8 mouse cellular contexts compared by ENCODE assay signal in genomic region chr10:119692284-119692890, GRCm38 (mm10).
DNase-seq lines count a peak whose midpoint lies in the region; ATAC-seq and TF ChIP-seq lines count a peak whose summit lies in the region.

No protein-coding gene starts in this region.

- TF ChIP-seq EP300 in ES-Bruce4 (IDR thresholded peaks at IDR 0.05; ENCODE audit: insufficient read depth, low read depth, low read length), result no peak

- intact Hi-C loops in heart, postnatal 36 days (cut with DNase I), result no loop called here

- H3K9me3 ChIP-seq in ES-Bruce4 (replicated peaks; ENCODE audit: control insufficient read depth, insufficient read depth, low read length, poor library complexity, severe bottlenecking), result no peaks in the 10 kb centered on the region
- H3K9me3 ChIP-seq in embryonic facial prominence, embryonic 15.5 days (replicated peaks), result no peaks in the 10 kb centered on the region
- H3K9me3 ChIP-seq in neural tube, embryonic 13.5 days, result no peaks in the 10 kb centered on the region

- H3K27me3 ChIP-seq in ES-Bruce4 (ENCODE audit: control insufficient read depth, insufficient read depth, low read length, poor library complexity, severe bottlenecking), result no peaks in the 10 kb centered on the region
- H3K27me3 ChIP-seq in embryonic facial prominence, embryonic 15.5 days, result peaks cover 16% of the 10 kb centered on the region
- H3K27me3 ChIP-seq in neural tube, embryonic 13.5 days, result no peaks in the 10 kb centered on the region

- no peak for TF ChIP-seq POLR2A in ES-Bruce4 (IDR thresholded peaks at IDR 0.05; ENCODE audit: insufficient read depth, low read length)

- peak; percentile 85 for DNase-seq in heart, adult 11 months
- DNase-seq in heart, postnatal 36 days, result no peak
- DNase-seq in kidney, postnatal 4 days, result peak; percentile 48 to 57
- DNase-seq in urinary bladder, adult 18-20 months (ENCODE audit: low spot score in 2 of 2), result no peak
- DNase-seq in T-cell, adult 2 months (ENCODE audit: low spot score), result no peak

- TF ChIP-seq CTCF in ES-Bruce4 (IDR thresholded peaks at IDR 0.05; ENCODE audit: low read depth, low read length), result no peak

- H3K4me2 ChIP-seq in embryonic facial prominence, embryonic 15.5 days (replicated peaks), result peak overlapping the region; percentile 56
- H3K4me2 ChIP-seq in neural tube, embryonic 13.5 days, result peak overlapping the region; percentile 83

- no peak overlapping the region for H3K27ac ChIP-seq in ES-Bruce4 (ENCODE audit: insufficient read depth, low read length)
- no peak overlapping the region for H3K27ac ChIP-seq in embryonic facial prominence, embryonic 15.5 days (replicated peaks)
- peak overlapping the region; percentile 81 for H3K27ac ChIP-seq in neural tube, embryonic 13.5 days (replicated peaks)

- H3K9ac ChIP-seq in ES-Bruce4 (ENCODE audit: low read depth, poor library complexity, severe bottlenecking), result no peak overlapping the region
- no peak overlapping the region for H3K9ac ChIP-seq in embryonic facial prominence, embryonic 15.5 days
- H3K9ac ChIP-seq in neural tube, embryonic 13.5 days, result peak overlapping the region; percentile 72

- 0 out of 2 replicates have a peak overlapping the region, but pooled peaks have one; percentile 29 for H3K4me3 ChIP-seq in ES-Bruce4 (ENCODE audit: low read depth, low read length)
- H3K4me3 ChIP-seq in embryonic facial prominence, embryonic 15.5 days (replicated peaks), result peak overlapping the region; percentile 32
- H3K4me3 ChIP-seq in neural tube, embryonic 13.5 days, result peak overlapping the region; percentile 49

- H3K4me1 ChIP-seq in ES-Bruce4 (ENCODE audit: control insufficient read depth, insufficient read depth, low read length), result no peaks in the 10 kb centered on the region
- peaks cover 17% of the 10 kb centered on the region for H3K4me1 ChIP-seq in embryonic facial prominence, embryonic 15.5 days
- peaks cover 73% of the 10 kb centered on the region for H3K4me1 ChIP-seq in neural tube, embryonic 13.5 days (replicated peaks)

- 2% methylated on average over 26 of the region's 26 CpGs for WGBS in embryonic facial prominence, embryonic 15.5 days
- 1% methylated on average over 26 of the region's 26 CpGs for WGBS in neural tube, embryonic 13.5 days

- H3K36me3 ChIP-seq in ES-Bruce4 (ENCODE audit: control insufficient read depth, insufficient read depth, low read length, poor library complexity, severe bottlenecking), result no peaks in the 10 kb centered on the region
- H3K36me3 ChIP-seq in embryonic facial prominence, embryonic 15.5 days, result no peaks in the 10 kb centered on the region
- H3K36me3 ChIP-seq in neural tube, embryonic 13.5 days, result no peaks in the 10 kb centered on the region

- no peak; the same call in 1 of the 2 replicates for ATAC-seq in embryonic facial prominence, embryonic 15.5 days (ENCODE audit: insufficient number of reproducible peaks, low FRiP score, low TSS enrichment, low read depth)
- ATAC-seq in neural tube, embryonic 13.5 days (ENCODE audit: low read depth), result peak; percentile 59; the same call in 1 of the 2 replicates

Comparison
In these comparisons a context has a peak if more than half of its experiments do, and no peak if none do; other contexts are left out.
1. DNase-seq: peak in heart, adult 11 months (single experiment) and kidney, postnatal 4 days (2 of 2); none in heart, postnatal 36 days (0 of 2), urinary bladder, adult 18-20 months (0 of 2) and T-cell, adult 2 months (single experiment).
2. Peak in every context shown above with its lines, with median percentiles within 50 percentile points of each other: H3K4me3 ChIP-seq.